Mouse (Mus musculus) brain, embryonic 14.5 days (tissue): Measurements from ENCODE around the gene Akap7.

Experiments
- CTCF ChIP-seq: fragments of 200-500 bp; IDR thresholded peaks from 2 replicates; pipeline ENCODE4 v1.5.1; 2012; ENCODE audit warnings: inconsistent platforms, mild to moderate bottlenecking, moderate library complexity, borderline replicate concordance; ENCODE audit not compliant: insufficient read depth, insufficient read length; ENCODE audit errors: extremely low read depth
- POLR2A ChIP-seq: fragments of 200-500 bp; IDR thresholded peaks from 2 replicates; pipeline ENCODE4 v1.6.1; 2012; ENCODE audit warnings: mild to moderate bottlenecking, inconsistent platforms, borderline replicate concordance; ENCODE audit not compliant: poor library complexity, insufficient read depth, insufficient read length, severe bottlenecking; ENCODE audit errors: extremely low read depth

DNA sequence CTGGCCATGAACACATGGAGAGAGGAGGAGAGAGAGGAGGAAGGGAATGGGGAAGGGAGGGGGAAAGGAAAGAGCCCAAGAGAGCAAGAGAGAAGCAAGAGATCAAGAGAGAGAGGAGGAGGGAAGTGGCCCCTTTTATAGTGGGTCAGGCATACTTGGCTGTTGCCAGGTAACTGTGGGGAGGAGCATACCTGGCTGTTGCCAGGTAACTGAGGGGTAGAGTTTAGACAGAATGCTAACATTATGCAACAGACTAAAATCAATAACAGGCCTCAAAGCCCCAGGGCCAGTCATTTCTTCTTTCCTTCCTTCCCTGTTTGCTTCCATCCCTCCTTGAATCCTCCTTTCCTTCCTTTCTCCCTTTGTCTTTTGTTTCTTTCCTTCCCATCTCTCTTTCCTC, 10.0 kb upstream of the Akap7 start:
- TF ChIP-seq POLR2A, result no peak
- TF ChIP-seq CTCF, result no peak
